Mouse (Mus musculus) MEL (cell line): Measurements from ENCODE around the gene Tex101. TPM values are rescaled to one million over a fixed set of nuclear protein-coding genes. Genes with fewer than 3 reads are reported as not detected.

Experiments
- DNase-seq: peaks from one replicate; pipeline ENCODE4 v3.0.0; 2011; ENCODE audit warnings: low read depth, low spot score
- H3K27ac ChIP-seq: 2 replicates; pipeline ENCODE4 v1.5.1; 2012; ENCODE audit warnings: low read depth, mild to moderate bottlenecking, control low read depth, low read length, moderate library complexity; ENCODE audit not compliant: control insufficient read depth
- H3K27me3 ChIP-seq, 2 experiments: fragments of 150-350 bp in 1 of 2; sonication (generic) in 1 of 2; 2 replicates each; pipeline ENCODE4 v1.6.1; 2012; ENCODE audit warnings: low read length in 2 of 2, mild to moderate bottlenecking in 2 of 2, improper control_type of control experiment in 1 of 2, moderate library complexity in 1 of 2; ENCODE audit not compliant: insufficient read depth in 2 of 2, control insufficient read depth in 1 of 2
- H3K36me3 ChIP-seq, 2 experiments: 2 replicates each; pipeline ENCODE4 v1.6.1; 2012 to 2014; ENCODE audit warnings: low read length in 2 of 2, improper control_type of control experiment in 1 of 2, inconsistent platforms in 1 of 2, mild to moderate bottlenecking in 1 of 2; ENCODE audit not compliant: insufficient read depth in 2 of 2, control insufficient read depth in 1 of 2
- H3K4me1 ChIP-seq, 2 experiments: fragments of 150-350 bp in 1 of 2; sonication (generic) in 1 of 2; 2 replicates each; pipeline ENCODE4 v1.6.1; 2012; ENCODE audit warnings: low read length in 2 of 2, improper control_type of control experiment in 1 of 2, mild to moderate bottlenecking in 1 of 2; ENCODE audit not compliant: insufficient read depth in 2 of 2, control insufficient read depth in 1 of 2
- H3K4me3 ChIP-seq, 2 experiments: fragments of 150-350 bp in 1 of 2; sonication (generic) in 1 of 2; 2 replicates each; pipeline ENCODE4 v1.5.1; 2012; ENCODE audit warnings: low read depth in 2 of 2, low read length in 2 of 2, mild to moderate bottlenecking in 2 of 2, moderate library complexity in 2 of 2, control low read depth in 1 of 2, improper control_type of control experiment in 1 of 2; ENCODE audit not compliant: control insufficient read depth in 1 of 2, insufficient read depth in 1 of 2
- H3K79me2 ChIP-seq: 2 replicates; pipeline ENCODE4 v1.6.1; 2012; ENCODE audit warnings: mild to moderate bottlenecking, low read length, moderate library complexity; ENCODE audit not compliant: control insufficient read depth, poor library complexity, insufficient read depth
- H3K9ac ChIP-seq: 2 replicates; pipeline ENCODE4 v1.6.1; 2012; ENCODE audit warnings: low read depth, mild to moderate bottlenecking, control low read depth, low read length, moderate library complexity; ENCODE audit not compliant: control insufficient read depth, poor library complexity, severe bottlenecking
- H3K9me3 ChIP-seq: fragments of 150-350 bp; sonication (generic); replicated peaks from 2 replicates; pipeline ENCODE4 v1.6.1; 2012; ENCODE audit warnings: mild to moderate bottlenecking, low read length, improper control_type of control experiment, moderate library complexity; ENCODE audit not compliant: insufficient read depth
- BHLHE40 ChIP-seq: IDR thresholded peaks from 2 replicates; pipeline ENCODE4 v1.6.1; 2012; ENCODE audit warnings: low read depth, mild to moderate bottlenecking, inconsistent platforms, low read length, improper control_type of control experiment, borderline replicate concordance
- CHD1 ChIP-seq: IDR thresholded peaks from 2 replicates; pipeline ENCODE4 v1.6.1; 2012; ENCODE audit warnings: low read depth, mild to moderate bottlenecking, inconsistent platforms, low read length, improper control_type of control experiment
- CHD2 ChIP-seq: IDR thresholded peaks from 2 replicates; pipeline ENCODE4 v1.6.1; 2011; ENCODE audit warnings: low read length, improper control_type of control experiment
- GABPA ChIP-seq: IDR thresholded peaks from 2 replicates; pipeline ENCODE4 v1.6.1; 2012; ENCODE audit warnings: low read depth, mild to moderate bottlenecking, inconsistent platforms, low read length, improper control_type of control experiment, moderate library complexity
- HCFC1 ChIP-seq: IDR thresholded peaks from 2 replicates; pipeline ENCODE4 v1.6.1; 2012; ENCODE audit warnings: low read depth, mild to moderate bottlenecking, inconsistent platforms, low read length, improper control_type of control experiment, moderate library complexity
- JUND ChIP-seq: IDR thresholded peaks from 2 replicates; pipeline ENCODE4 v1.6.1; 2011; ENCODE audit warnings: low read depth, mild to moderate bottlenecking, improper control_type of control experiment, low read length
- KAT2A ChIP-seq: conservative IDR thresholded peaks from 2 replicates; pipeline ENCODE4 v1.6.1; 2012; ENCODE audit warnings: low read depth, low read length, improper control_type of control experiment, inconsistent platforms
- MAZ ChIP-seq: IDR thresholded peaks from 2 replicates; pipeline ENCODE4 v1.6.1; 2012; ENCODE audit warnings: low read depth, mild to moderate bottlenecking, inconsistent platforms, low read length, improper control_type of control experiment
- MXI1 ChIP-seq: IDR thresholded peaks from 2 replicates; pipeline ENCODE4 v1.6.1; 2011; ENCODE audit warnings: mild to moderate bottlenecking, low read depth, low read length, improper control_type of control experiment
- POLR2A ChIP-seq, 2 experiments: IDR thresholded peaks; 2 replicates each; pipeline ENCODE4 v1.6.1; 2011 to 2012; ENCODE audit warnings: low read length in 2 of 2, mild to moderate bottlenecking in 2 of 2, control low read depth in 1 of 2, improper control_type of control experiment in 1 of 2, low read depth in 1 of 2, moderate library complexity in 1 of 2; ENCODE audit not compliant: control insufficient read depth in 1 of 2, insufficient read depth in 1 of 2, poor library complexity in 1 of 2
- POLR2AphosphoS2 ChIP-seq: IDR thresholded peaks from 2 replicates; pipeline ENCODE4 v1.6.1; 2011; ENCODE audit warnings: low read length, improper control_type of control experiment
- POLR2AphosphoS5 ChIP-seq: IDR thresholded peaks from 2 replicates; pipeline ENCODE4 v1.6.1; 2012; ENCODE audit warnings: low read depth, borderline replicate concordance, mild to moderate bottlenecking, inconsistent platforms, low read length, moderate library complexity, mixed read lengths
- RCOR1 ChIP-seq: IDR thresholded peaks from 2 replicates; pipeline ENCODE4 v1.6.1; 2012; ENCODE audit warnings: low read depth, mild to moderate bottlenecking, inconsistent platforms, low read length, improper control_type of control experiment
- SIN3A ChIP-seq: IDR thresholded peaks from 2 replicates; pipeline ENCODE4 v1.6.1; 2012; ENCODE audit warnings: low read length, improper control_type of control experiment, inconsistent platforms
- TAL1 ChIP-seq: IDR thresholded peaks from 2 replicates; pipeline ENCODE4 v1.6.1; 2012; ENCODE audit warnings: mild to moderate bottlenecking, inconsistent platforms, low read length, moderate library complexity, mixed read lengths
- TCF12 ChIP-seq: IDR thresholded peaks from 2 replicates; pipeline ENCODE4 v1.6.1; 2014; ENCODE audit warnings: low read depth, mild to moderate bottlenecking, inconsistent platforms, low read length, improper control_type of control experiment, moderate library complexity
- ZMIZ1 ChIP-seq: IDR thresholded peaks from 2 replicates; pipeline ENCODE4 v1.6.1; 2012; ENCODE audit warnings: low read depth, mild to moderate bottlenecking, inconsistent platforms, low read length, improper control_type of control experiment, moderate library complexity
- ZNF384 ChIP-seq: IDR thresholded peaks from 2 replicates; pipeline ENCODE4 v1.6.1; 2012; ENCODE audit warnings: low read depth, mild to moderate bottlenecking, inconsistent platforms, low read length, improper control_type of control experiment
- polyA plus RNA-seq, 2 experiments: library from polyadenylated mRNA; stranded (reverse) in 1 of 2; unstranded in 1 of 2; fragments of >175 nt in 1 of 2; fragments of >200 nt in 1 of 2; gene quantifications; 2 replicates each; pipeline versions ENCODE4 v1.2.1 to v1.2.4; 2012; ENCODE audit warnings: low replicate concordance in 2 of 2, low read depth in 1 of 2; ENCODE audit not compliant: insufficient read length in 2 of 2, insufficient read depth in 1 of 2, missing spikeins in 1 of 2
- total RNA-seq: library from RNA; depleted of rRNA; stranded (reverse); fragments of 300-350 nt; gene quantifications from 2 replicates; pipeline ENCODE4 v1.2.3, GENCODE M21; 2012

Tex101 gene
- total and polyA plus RNA-seq, 3 experiments = 0.08 to 0.15 TPM; not detected in 1

- H3K4me1 ChIP-seq = peaks cover 0 to 7% of the 10 kb centered on the region in 2 experiments; a peak in 2 of 4 replicates
- TF ChIP-seq POLR2A (IDR thresholded peaks at IDR 0.05; ENCODE audit: control insufficient read depth in 1 of 2, insufficient read depth in 1 of 2, low read depth in 1 of 2, low read length in 2 of 2, poor library complexity in 1 of 2) (no peak), MXI1 (no peak), JUND (no peak), GABPA (no peak), HCFC1 (no peak), BHLHE40 (no peak), ZMIZ1 (no peak), TAL1 (no peak), RCOR1 (no peak), MAZ (no peak), POLR2AphosphoS2 (no peak), POLR2AphosphoS5 (no peak), CHD1 (no peak), CHD2 (no peak), KAT2A (no peak), TCF12 (no peak)
These were observed 11.5 kb downstream of the Tex101 start for GRCm38 (mm10) chr7:24664959-24665358.

GRCm38 (mm10) chr7:24664301-24664700, 12.2 kb downstream of the Tex101 start:
- H3K9me3 ChIP-seq = no peaks in the 10 kb centered on the region
- peaks cover 0 to 5% of the 10 kb centered on the region in 2 experiments; a peak in 2 of 4 replicates for H3K36me3 ChIP-seq
- H3K4me3 ChIP-seq = no peak overlapping the region
- peaks cover 0 to 7% of the 10 kb centered on the region in 2 experiments; a peak in 2 of 4 replicates for H3K4me1 ChIP-seq
- no peaks in the 10 kb centered on the region for H3K27me3 ChIP-seq
- DNase-seq = no peak
- no peaks in the 10 kb centered on the region for H3K79me2 ChIP-seq
- no peak overlapping the region for H3K9ac ChIP-seq
- TF ChIP-seq MAZ (no peak), TCF12 (no peak), JUND (no peak), RCOR1 (no peak), ZNF384 (no peak), CHD2 (no peak), SIN3A (no peak)
- no peak overlapping the region for H3K27ac ChIP-seq

More at GRCm38 (mm10) chr7:24664959-24665358, 11.5 kb downstream of the Tex101 start:
- Histone ChIP-seq H3K9me3 (no peaks in the 10 kb centered on the region), H3K4me3 (no peak overlapping the region), H3K9ac (no peak overlapping the region), H3K27me3 (no peaks in the 10 kb centered on the region), H3K36me3 (peaks cover 0 to 5% of the 10 kb centered on the region in 2 experiments; a peak in 2 of 4 replicates), H3K27ac (no peak overlapping the region), H3K79me2 (no peaks in the 10 kb centered on the region)
- DNase-seq = no peak
